Mouse (Mus musculus) retina, postnatal 1 day (tissue): Measurements from ENCODE around the gene Ripor3.
"Not testable (repeated sequence)": the region's sequence is repeated elsewhere in the genome, so short reads cannot be mapped to it uniquely, and the experiment has no call there.

ENCODE experiments used
- DNase-seq: peaks from one replicate; pipeline ENCODE4 v3.0.0-alpha.2; 2012

The Ripor3 gene

DNA sequence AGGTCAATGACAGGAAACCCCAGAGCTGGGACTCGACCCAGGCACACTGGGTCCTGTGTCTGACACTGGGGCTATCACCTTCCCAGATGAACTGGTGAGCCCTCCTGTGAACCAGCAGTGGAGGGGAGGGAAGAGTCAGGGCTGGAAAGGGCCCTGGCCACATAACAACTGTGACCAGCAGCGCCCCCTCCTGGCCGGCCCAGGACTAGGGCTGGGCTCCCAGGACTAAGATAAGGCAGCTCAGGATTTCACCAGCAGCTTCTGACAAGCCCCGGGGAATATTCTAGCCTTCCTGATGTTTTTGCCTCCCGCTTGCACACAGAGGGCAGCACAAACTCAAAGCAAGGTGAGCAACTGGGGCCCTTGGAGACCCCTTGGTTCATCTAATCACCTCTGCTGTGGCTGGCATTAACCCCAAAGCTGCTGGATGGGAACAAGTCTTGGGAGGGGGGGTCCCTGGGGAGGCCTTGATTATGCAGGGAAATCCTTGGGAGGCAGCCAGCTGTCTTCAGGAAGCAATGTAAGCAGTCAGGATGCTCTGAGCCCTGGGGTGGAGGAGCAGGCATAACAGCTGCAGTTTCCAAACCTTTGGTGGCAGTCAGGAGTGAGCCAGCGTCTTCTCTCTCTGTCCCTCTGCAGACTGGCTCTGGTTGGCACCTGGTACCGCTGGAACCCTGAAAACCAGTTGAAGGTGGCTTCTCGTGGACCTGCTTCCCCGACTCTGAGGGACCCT lies at the start of gene Ripor3:
TSS of gene Ripor3 (minus strand) at position 683 of the 733 bp plus-strand sequence.
- DNase-seq: peak; percentile 65

DNA sequence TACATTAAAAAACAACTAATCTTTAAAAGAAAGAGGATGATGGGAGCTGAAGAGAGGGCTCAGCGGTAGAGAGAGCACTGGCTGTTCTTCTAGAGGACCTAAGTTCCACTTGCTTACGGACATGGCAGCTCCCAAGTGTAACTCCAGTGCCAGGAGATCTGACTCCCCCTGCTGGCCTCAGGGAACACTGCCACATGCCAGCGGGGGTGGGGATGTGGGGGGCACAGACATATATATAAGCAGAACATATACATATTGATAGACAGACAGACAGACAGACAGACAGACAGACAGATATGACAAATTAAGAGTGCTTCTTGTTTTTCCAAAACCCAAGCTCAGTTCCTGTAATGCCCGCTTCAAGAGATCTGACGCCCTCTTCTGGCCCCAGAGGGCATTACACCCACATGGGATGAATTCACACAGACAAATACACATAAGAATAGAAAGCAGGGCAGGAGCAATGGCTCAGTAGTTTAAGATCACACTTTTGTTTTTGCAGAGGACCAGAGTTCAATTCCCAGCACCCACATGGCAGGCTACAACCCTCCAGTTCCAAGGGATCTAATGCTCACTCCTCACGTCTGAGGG lies 48.9 kb upstream of the Ripor3 start:
- DNase-seq: no peak

DNA sequence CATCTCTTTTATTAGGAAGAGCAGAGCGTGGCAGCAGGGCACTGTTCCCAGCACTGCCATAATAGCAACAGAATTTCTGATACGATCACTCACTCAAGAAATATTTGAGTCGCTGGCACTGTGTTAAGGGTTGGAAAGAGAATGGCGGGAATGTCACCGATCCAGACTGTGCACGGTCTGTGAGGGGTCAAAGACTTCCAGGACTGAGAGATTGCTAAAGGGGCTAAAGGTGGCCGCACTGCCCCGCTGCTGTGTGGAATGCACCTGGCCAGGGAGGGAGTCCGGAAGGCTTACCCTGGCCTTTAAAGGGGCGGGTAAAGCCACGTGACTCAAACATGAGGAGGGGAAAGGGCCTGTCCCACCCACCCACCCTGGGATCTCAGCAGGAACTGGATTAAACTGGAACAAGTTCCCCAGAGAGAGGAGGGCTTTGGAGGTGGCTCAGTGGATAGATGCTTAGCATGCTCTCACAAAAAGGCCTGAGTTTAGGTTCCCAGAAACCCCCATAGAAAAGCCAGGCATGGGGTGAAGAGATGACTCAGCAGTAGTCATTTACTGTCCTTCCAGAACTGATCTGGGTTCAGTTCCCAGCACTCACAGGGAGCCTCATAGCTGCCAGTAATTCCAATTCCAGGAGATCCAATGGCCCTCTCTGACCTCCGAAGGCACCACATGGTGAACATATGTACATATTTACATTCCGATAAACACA lies 48.2 kb upstream of the Ripor3 start:
- DNase-seq: no peak

DNA sequence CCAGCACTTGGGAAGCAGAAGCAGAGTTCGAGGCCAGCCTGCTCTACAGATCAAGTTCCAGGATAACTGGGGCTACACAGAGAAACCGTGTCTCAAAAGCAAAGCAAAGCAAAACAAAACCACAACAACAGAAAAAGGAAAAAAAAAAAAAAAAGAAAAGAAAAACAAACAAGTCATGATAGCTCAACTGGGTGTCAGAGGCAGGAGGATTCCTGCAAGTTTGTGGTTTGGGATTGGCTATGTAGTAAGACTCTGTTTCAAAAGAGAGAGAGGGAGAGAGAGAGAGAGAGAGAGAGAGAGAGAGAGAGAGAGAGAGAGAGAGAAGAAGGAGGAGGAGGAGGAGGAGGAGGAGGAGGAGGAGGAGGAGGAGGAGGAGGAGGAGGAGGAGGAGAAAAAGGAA lies 47.5 kb upstream of the Ripor3 start:
- DNase-seq: not testable (repeated sequence)

DNA sequence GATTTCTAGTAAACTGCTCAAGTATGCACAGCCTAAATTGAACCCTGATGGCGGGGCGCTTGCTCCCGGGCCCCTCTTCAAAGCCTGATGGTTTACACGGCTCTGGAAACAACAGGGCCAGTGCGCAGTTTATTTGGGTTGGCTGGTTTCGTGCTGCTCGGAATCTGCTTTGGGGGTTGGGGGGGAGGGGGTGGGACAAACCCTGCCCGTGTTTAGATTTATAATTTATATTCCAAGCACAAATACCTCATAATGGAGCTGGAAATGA lies 46.2 kb upstream of the Ripor3 start:
- DNase-seq: no peak

DNA sequence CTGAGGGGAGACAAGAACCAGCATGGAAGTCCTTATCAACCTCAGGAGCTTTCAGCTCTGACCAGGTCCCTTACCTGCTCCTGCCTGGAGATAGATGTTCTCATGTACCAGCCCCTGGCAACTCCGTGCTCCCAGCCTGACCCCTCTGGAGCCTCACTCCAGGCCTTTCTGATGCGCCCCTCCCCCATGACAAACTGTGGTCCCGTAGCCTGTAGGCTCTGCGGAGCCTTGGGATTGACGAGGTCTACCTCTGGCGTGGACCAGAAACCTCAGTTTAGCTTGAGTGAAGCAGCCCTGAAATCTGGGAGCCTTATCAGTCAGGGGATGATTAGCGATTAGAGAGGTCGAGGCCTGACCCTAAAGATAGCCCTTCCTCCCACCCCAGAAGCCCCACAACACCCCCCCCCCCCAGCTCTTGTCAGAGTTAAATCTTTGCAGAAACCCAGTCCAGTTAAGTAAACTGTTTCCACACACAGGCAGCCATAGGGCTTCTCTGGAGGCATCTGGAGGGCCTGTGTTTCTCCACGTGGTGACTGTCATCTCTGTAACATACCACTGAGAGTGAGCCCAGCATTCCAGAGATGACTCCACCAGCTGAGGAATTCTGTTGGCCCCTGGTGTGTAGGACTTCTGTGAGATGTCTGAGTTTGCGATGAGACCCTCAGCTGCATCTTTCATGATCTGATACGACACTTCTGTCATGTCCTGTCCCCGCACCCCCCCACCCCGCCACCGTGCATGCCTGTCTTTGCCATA lies 45.7 kb upstream of the Ripor3 start:
- no peak for DNase-seq

DNA sequence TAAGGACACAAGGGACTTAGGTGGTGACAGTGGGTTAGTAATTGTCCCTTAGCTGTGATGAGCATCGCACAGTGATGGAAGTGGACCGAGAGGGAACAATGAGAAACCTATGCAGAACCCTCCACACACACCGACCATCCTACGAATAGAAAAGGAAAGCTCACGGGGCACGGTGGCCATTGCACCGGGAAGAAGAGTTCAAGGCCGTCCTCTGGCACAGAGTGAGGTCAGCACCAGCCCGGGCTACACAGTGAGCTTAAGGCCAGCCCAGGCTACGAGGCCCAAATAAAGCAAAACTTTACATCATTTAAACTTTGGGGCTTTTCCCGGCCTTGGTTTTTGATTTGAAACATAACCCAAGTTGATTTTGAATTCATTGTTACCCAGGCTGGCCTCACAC lies 43.7 kb upstream of the Ripor3 start:
- no peak for DNase-seq

DNA sequence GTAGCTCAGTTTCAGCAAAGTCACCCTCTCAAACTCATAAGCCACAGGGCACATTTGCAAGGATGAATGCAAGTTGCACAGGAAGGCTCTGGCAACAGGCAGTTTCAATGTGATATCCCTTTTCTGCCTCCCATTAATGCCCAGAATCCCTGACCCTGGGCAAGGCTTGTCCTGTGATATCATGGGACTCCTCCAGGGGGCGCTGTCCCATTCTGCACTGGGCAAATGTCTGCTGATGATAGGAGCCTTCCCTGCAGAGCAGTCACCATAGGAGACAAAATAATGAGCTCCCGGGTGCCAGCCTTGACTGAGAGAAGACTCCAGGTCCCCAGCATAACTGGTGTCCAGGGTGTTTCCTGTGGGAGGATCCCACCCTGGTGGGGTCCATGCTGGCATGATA lies 42.3 kb upstream of the Ripor3 start:
- peak; percentile 65 for DNase-seq

DNA sequence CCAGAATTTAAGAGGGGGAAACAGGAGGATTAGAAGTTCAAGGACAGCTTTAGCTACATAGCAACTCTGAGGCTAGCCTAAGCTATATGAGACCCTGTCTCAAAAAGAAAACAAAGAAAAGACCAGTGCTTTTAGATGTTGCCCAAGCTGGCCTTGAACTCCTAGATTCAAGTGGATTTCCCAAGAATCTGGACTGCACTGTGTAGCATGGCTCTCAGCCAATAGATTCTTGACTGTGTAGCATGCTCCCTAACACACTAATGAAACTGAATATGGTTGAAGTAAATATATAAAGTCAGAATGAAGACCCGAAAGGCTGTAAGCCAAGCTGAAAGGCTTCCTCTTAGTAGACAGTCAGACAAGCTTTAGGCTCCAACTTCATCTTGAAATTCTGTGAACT lies 41.7 kb upstream of the Ripor3 start:
- no peak for DNase-seq

DNA sequence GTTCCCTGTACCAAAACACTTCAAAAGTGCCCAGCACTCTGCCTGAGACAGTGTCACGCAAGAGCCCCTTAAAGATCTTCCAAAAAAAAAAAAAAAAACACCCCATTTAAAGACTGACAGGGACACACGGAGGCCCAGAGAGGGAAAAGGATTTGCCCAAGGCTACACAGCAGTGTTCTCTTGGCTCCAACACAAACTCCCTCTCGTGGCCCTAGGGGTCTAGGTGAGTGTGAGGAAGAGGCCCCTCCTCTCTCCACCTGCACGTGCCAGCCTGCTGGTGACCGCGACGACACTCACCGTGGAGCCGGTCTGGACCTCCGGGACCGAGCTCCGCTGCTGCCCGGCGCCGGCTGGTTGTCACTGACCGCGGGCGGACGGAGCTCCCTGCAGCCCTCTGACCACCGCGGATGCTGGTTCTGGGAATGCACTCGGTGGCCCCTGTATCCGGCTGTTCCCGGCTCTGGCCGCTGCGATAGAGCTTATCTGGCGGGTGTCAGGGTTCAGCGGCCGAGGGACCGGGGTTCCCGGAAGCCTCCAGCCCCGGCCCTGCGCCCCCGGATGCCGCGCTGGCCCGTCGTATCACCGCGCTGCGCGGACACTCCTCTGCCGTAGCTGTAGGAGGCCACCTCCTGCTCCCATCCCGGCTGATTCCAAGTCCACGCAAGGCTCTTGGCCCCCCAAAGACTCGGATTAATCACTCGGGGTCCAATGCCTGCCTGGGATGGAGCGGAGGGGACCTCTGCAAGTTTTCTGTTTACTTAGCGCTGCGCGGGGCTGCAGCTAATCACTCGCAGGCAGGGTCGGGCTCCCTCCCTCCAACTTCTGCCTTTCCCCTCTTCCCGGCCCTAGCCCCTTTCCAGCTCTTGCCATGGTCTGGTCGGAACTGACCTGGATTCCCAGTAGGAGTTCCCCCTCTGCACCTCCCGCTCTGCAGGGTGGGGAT lies 39.9 kb upstream of the Ripor3 start:
- DNase-seq: peak; percentile 46

DNA sequence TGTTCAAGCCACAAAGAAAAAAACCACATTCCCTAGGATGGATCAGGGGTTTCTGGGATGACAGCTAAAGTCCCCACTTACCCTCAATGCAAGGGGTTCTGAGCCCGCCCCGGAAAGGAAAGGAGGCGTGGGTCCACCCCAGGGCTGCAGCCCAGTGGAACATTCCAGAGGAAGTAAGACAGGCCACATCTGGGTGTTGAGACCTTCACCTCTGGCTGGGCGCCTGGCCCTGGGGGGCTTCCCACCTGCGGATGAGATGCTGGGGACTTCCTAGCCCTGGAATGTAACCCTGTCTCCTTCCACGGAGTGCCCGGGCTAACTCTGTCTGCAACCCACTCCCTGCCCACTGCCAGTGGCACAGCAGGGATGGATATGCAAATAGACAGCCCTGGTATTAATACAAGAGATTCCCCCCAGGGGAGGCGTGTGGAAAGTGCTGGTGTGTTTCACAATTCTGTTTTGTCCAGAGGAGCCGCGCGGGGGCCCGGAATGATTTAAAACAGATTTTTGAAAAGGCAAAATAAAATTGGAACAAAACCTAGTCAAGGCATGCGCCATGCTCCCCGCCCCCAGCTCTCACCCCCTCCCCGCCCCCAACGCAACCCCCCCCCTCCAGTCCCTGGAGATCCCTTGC lies 38.7 kb upstream of the Ripor3 start:
- DNase-seq: peak; percentile 49

DNA sequence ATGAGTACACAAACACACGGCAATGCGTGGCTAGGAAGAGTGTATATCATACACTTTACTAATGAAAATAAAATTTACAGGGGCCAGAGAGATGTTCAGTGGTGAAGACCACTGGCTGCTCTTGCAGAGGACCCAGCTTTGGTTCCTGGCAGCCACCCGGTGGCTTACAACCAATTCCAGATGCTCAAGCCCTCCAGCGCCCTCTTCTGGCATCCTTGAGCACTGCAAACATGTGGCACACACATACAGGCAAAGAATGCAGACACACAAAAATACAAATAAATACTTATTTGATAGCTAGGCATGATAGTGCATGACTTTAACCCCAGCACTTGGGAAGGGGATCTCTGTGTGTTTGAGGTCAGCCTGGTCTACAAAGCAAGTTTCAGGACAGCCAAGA lies 36.0 kb upstream of the Ripor3 start:
- no peak for DNase-seq

DNA sequence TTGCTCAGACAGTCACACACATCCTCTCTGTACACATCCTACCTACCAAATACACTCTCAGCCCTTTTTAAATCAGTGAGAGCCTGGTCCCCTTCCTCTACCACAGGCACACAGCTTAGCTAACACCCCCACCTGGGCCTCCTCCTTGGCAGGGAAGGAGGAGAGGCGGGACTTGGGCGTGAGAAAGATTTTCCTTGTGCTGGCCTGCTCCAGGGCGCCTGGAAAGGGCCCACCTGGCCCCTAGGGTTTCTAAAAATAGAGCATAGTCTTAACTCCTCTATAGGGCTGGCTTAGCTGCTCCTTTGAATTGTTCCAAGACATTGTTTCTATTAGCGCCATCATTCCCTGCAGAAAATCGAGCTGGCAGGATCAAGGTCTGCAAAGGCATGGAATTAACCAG lies 35.4 kb upstream of the Ripor3 start:
- no peak for DNase-seq

DNA sequence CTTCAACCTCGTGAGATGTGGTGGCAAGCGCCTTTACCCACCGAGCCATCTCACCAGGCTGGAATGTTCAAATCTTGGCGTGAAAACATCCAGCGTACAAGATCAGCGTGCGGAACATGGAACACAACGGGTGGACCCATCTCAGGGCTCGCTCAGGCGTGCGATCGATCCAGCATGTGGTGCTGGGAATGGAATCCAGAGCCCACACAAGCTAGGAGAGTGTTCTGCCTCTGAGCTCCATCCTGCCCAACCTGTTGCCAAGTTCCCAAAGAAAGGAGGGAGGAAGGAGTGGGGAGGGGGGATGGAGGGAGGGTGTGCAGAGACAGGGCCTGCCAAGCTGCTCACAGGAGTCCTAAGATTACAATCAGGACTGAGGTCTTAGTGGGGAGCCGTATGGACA lies 34.9 kb upstream of the Ripor3 start:
- DNase-seq: no peak

DNA sequence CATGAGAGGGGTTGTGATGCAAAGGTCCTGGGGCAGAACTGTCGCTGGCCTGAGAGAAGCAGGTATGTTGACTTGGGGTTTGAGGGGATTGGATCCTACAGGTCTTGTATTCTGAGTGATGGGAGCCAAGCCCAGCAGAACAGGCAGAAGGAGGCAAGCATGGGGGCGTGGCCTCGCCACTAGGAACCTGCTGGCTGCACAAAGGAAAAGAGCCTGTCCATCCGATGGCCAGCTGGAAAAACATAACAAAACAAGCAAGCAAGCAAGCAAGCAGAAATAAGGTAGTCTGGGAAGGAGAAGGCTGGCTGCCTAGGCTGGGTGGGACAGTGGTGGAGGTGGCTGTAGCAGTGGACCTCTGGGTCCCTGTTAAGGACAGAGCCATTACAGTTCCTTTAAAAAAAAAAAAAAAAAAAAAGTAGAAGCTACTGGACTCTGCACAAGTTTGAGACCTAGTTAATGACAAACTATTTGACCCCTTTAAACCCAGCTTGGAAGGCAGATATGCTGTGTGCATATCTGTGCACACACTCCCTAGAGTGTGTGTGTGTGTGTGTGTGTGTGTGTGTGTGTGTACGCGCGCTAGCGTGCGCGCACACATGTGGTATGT lies 34.4 kb upstream of the Ripor3 start:
- DNase-seq: no peak

DNA sequence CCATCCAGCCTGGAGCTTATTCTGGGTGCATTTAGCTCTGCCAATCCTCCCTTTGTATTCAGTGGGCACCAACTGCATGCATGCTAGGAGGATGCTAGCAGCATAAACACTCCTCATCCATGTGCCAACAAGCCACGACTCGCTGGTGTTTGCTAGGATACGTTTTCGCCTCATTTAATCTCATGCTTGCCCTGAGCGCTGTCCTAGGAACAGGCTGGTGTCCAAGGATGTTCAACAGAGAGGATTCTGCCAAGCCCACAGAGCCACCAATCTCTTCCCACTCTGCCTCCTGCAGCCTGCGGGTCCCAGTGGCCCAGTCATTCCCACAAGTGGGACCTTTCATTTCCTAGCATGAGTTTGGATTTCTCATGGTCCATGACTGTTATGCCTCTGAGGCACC lies 31.6 kb upstream of the Ripor3 start:
- DNase-seq: peak; percentile 37

DNA sequence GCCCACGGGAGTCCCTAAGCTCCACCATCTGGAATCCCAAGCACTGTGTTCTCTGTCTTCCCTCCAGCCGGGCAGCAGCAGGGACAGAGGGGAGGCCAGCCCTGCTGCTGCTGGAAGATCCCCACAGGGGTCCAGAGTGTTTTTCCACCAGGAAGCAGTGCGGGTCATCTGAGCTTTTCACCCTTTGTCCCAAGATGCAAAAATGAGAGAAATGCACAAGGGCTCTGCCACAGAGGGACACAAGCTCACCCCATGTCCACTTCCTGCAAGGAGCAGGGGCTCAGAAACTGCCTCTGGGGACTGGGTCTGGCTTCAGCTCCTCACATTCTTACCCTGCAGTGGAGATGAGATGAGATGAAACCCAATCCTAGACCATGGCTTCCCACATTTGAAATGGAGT lies 30.3 kb upstream of the Ripor3 start:
- no peak for DNase-seq

DNA sequence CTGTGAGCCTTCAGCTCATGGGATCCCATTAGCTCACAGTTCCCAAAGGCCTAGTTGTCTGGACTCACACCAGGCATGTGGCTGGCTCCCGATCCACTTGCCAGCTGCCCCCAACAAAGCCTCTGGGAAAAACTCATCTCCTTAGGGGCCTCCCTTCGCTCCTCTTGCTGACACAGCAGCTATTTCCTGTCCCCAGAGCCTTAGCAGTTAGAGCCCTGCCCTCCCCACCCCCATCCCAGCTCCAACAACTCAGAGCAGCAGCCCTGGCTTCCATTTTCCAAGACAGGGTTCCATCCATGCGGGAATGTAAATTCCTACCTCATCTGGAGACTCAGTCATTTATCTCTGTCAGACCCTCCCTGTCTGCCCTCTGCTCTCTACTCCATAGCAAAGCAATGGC lies 26.6 kb upstream of the Ripor3 start:
- no peak for DNase-seq

DNA sequence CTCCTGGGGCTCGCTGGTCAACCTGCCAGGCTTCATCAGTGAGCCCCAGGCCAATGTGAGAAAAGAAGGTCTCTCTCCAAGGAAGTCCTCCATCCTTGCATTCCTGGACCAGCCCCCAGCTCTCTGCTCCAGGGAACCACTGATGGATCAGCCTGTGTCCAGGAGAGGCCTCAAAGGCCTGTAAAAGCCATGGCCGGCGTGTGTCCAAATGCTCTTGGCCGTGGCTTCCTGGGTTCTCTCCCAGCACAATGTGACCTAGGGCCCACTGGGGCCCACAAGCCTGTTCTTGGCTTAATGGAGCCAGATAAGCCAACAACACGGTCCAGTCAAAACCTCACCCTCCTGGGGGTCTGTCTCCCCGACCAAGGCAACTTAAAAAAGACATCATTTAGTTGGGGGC lies 25.5 kb upstream of the Ripor3 start:
- no peak for DNase-seq

DNA sequence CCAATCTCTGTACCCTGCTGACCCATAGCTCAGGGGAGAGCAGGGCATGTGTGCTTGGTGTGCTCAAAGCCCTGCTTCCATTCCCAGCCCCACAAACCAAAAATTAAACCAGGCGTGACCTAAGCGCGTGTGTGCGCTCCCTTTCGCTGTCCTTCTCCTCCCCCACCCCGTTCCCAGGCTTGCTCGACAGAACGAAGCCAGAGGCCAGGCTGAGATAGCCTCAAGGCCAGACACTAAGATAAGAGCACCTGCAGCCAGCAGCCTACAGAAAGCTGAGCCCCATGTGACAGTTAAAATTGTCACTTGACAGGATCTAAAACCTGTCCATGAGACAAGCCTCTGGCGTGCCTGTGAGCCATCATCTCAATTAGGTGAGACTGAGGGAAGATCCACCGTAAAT lies 23.5 kb upstream of the Ripor3 start:
- no peak for DNase-seq

DNA sequence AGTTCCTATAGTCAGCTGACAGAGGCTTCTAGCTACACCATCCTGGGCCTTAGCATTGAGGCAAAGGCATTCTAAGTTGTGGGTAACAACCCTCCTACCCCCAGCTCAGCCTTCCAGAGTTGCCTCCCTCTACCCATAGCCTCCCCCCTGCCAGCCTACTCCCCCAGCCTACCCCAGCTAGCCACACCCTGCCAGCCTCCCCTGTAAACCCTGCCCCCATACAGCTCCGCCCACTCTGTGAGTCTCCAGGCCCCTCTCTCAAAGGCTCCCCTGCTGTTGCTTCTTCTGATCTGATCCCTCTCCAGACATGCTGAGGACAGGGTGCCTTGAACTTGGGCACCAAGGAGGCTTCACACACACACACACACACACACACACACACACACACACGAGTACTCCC lies 21.4 kb upstream of the Ripor3 start:
- DNase-seq: no peak

DNA sequence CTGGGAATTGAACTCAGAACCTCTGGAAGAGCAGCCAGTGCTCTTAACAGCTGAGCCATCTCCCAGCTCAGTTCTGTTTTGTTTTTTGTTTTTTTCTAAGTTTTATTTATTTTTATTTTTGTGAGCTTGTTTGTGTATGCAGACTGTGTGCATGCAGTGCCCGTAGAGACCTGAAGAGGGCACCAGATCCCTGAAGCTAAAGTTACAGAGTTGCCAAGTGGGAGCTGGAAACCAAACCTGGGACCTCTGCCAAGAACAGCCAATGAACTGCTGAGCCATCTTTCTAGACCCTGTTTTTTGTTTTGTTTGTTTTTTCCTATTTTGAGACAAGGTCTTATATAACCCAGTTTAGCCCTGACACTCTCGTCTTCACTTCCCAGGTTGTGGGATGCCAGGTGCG lies 18.0 kb upstream of the Ripor3 start:
- DNase-seq: no peak
